Mouse (Mus musculus) liver, adult 2 months (tissue): Measurements from ENCODE around the gene Pwwp2a.

Experiments
- CTCF ChIP-seq: fragments of 200-500 bp; IDR thresholded peaks from 2 replicates; pipeline ENCODE4 v1.5.1; 2011; ENCODE audit warnings: low read depth, low read length, control low read depth
- POLR2A ChIP-seq: fragments of 200-500 bp; IDR thresholded peaks from 2 replicates; pipeline ENCODE4 v1.6.1; 2011; ENCODE audit warnings: low read length, control low read depth; ENCODE audit not compliant: insufficient read depth; ENCODE audit errors: extremely low read depth

GRCm38 (mm10) chr11:43758436-43758835 is 76.6 kb downstream of the Pwwp2a start:
- TF ChIP-seq CTCF, result no peak
- TF ChIP-seq POLR2A, result no peak
